Mouse (Mus musculus) myocyte (in vitro differentiated cells): ENCODE measurements around the gene Mamstr. TPM values are rescaled to one million over a fixed set of nuclear protein-coding genes. Genes with fewer than 3 reads are reported as not detected.

Experiments used
- H3K27me3 ChIP-seq: one replicate; pipeline ENCODE4 v1.6.1; 2011; ENCODE audit not compliant: control insufficient read depth, insufficient read depth, insufficient read length
- H3K36me3 ChIP-seq: one replicate; pipeline ENCODE4 v1.6.1; 2011; ENCODE audit not compliant: control insufficient read depth, insufficient read depth
- H3K4me2 ChIP-seq: one replicate; pipeline ENCODE4 v1.6.1; 2011; ENCODE audit warnings: low read depth, control low read depth
- H3K4me3 ChIP-seq: one replicate; pipeline ENCODE4 v1.5.1; 2011; ENCODE audit warnings: mild to moderate bottlenecking, control low read depth, moderate library complexity
- H3K79me2 ChIP-seq: one replicate; pipeline ENCODE4 v1.6.1; 2011; ENCODE audit not compliant: control insufficient read depth, insufficient read depth
- H3ac ChIP-seq: one replicate; pipeline ENCODE4 v1.6.1; 2011; ENCODE audit not compliant: control insufficient read depth, insufficient read length
- CEBPB ChIP-seq: IDR thresholded peaks from 2 replicates; pipeline ENCODE4 v1.6.1; 2011; ENCODE audit warnings: mild to moderate bottlenecking, moderate library complexity; ENCODE audit not compliant: poor library complexity, insufficient read depth, severe bottlenecking
- E2F4 ChIP-seq: IDR thresholded peaks from one replicate; pipeline ENCODE4 v1.6.1; 2011; ENCODE audit warnings: mild to moderate bottlenecking, control low read depth, moderate library complexity; ENCODE audit not compliant: insufficient read depth
- MAX ChIP-seq: IDR thresholded peaks from one replicate; pipeline ENCODE4 v1.6.1; 2011; ENCODE audit warnings: low read depth, mild to moderate bottlenecking, control low read depth
- MYOD1 ChIP-seq, 3 experiments: IDR thresholded peaks; one replicate each; pipeline ENCODE4 v1.6.1; 2011; ENCODE audit warnings: control low read depth in 2 of 3, low read depth in 2 of 3, mild to moderate bottlenecking in 2 of 3, moderate library complexity in 1 of 3; ENCODE audit not compliant: insufficient read length in 2 of 3, control insufficient read depth in 1 of 3
- MYOG ChIP-seq, 3 experiments: IDR thresholded peaks; one replicate each; pipeline ENCODE4 v1.6.1; 2011; ENCODE audit warnings: control low read depth in 2 of 3, low read depth in 2 of 3, mild to moderate bottlenecking in 2 of 3; ENCODE audit not compliant: insufficient read length in 2 of 3, control insufficient read depth in 1 of 3, insufficient read depth in 1 of 3
- POLR2A ChIP-seq: IDR thresholded peaks from one replicate; pipeline ENCODE4 v1.6.1; 2011; ENCODE audit warnings: low read depth, mild to moderate bottlenecking, control low read depth, moderate library complexity; ENCODE audit not compliant: insufficient read length
- POLR2AphosphoS2 ChIP-seq: IDR thresholded peaks from one replicate; pipeline ENCODE4 v1.6.1; 2011; ENCODE audit warnings: low read depth, control low read depth; ENCODE audit not compliant: insufficient read length
- REST ChIP-seq: IDR thresholded peaks from one replicate; pipeline ENCODE4 v1.6.1; 2011; ENCODE audit warnings: mild to moderate bottlenecking, control low read depth, moderate library complexity; ENCODE audit not compliant: insufficient read depth, insufficient read length
- SRF ChIP-seq: IDR thresholded peaks from one replicate; pipeline ENCODE4 v1.6.1; 2011; ENCODE audit warnings: low read depth; ENCODE audit not compliant: control insufficient read depth, insufficient read length
- TCF12 ChIP-seq: IDR thresholded peaks from one replicate; pipeline ENCODE4 v1.6.1; 2011; ENCODE audit warnings: mild to moderate bottlenecking, control low read depth; ENCODE audit not compliant: poor library complexity, insufficient read depth, severe bottlenecking
- TCF3 ChIP-seq: IDR thresholded peaks from one replicate; pipeline ENCODE4 v1.6.1; 2011; ENCODE audit warnings: low read depth, control low read depth; ENCODE audit not compliant: insufficient read length
- USF1 ChIP-seq: IDR thresholded peaks from one replicate; pipeline ENCODE4 v1.6.1; 2011; ENCODE audit warnings: low read depth, mild to moderate bottlenecking, control low read depth, moderate library complexity
- polyA plus RNA-seq: library from polyadenylated mRNA; unstranded; fragments of >200 nt; fragmentation: generic; extraction: Trizol; gene quantifications from one replicate; pipeline ENCODE4 v1.2.1, GENCODE M21; 2012; ENCODE audit warnings: missing spikeins

The Mamstr gene
- 12.5 TPM for polyA plus RNA-seq

GRCm38 (mm10) chr7:45639561-45640027 lies at the start of gene Mamstr:
Gene Mamstr (plus strand): TSS chr7:45639977.
- H3K27me3 ChIP-seq: no peaks in the 10 kb centered on the region
- H3K4me3 ChIP-seq: peak within 1 kb of the TSS; percentile 16
- H3K79me2 ChIP-seq: no peaks in the 10 kb centered on the region
- TF ChIP-seq POLR2A (peak; percentile 17), TCF3 (peak; percentile 98), SRF (no peak), E2F4 (no peak), CEBPB (no peak), TCF12 (peak; percentile 98), POLR2AphosphoS2 (no peak), REST (no peak), MAX (no peak), USF1 (no peak), MYOG (IDR thresholded peaks at IDR 0.05; ENCODE audit: control insufficient read depth in 1 of 3, insufficient read depth in 1 of 3, insufficient read length in 2 of 3, low read depth in 2 of 3) (peak; percentile 54 to 98 (median 88)), MYOD1 (IDR thresholded peaks at IDR 0.05; ENCODE audit: control insufficient read depth in 1 of 3, insufficient read length in 2 of 3, low read depth in 2 of 3) (peak; percentile 92 to 100 (median 100))
- H3K36me3 ChIP-seq: no peaks in the 10 kb centered on the region
- peak within 1 kb of the TSS; percentile 64 for H3K4me2 ChIP-seq
- H3ac ChIP-seq: no peak within 1 kb of the TSS

GRCm38 (mm10) chr7:45590874-45591273 lies 48.9 kb upstream of the Mamstr start:
- Histone ChIP-seq H3ac (no peak overlapping the region), H3K36me3 (no peaks in the 10 kb centered on the region)
- no peak for TF ChIP-seq MAX
- TF ChIP-seq SRF: no peak
- TF ChIP-seq POLR2AphosphoS2: no peak
- TF ChIP-seq TCF12: no peak
- no peak for TF ChIP-seq MYOD1 (IDR thresholded peaks at IDR 0.05; ENCODE audit: control insufficient read depth in 1 of 3, insufficient read length in 2 of 3, low read depth in 2 of 3)
- no peak for TF ChIP-seq E2F4
- no peak for TF ChIP-seq USF1
- TF ChIP-seq POLR2A: no peak
- no peak for TF ChIP-seq REST
- TF ChIP-seq MYOG (IDR thresholded peaks at IDR 0.05; ENCODE audit: control insufficient read depth in 1 of 3, insufficient read depth in 1 of 3, insufficient read length in 2 of 3, low read depth in 2 of 3): no peak
- no peak for TF ChIP-seq TCF3
- no peak for TF ChIP-seq CEBPB

GRCm38 (mm10) chr7:45591880-45592279 lies 47.9 kb upstream of the Mamstr start:
- H3K27me3 ChIP-seq: no peaks in the 10 kb centered on the region
- H3ac ChIP-seq: no peak overlapping the region
- no peak overlapping the region for H3K4me3 ChIP-seq
- H3K79me2 ChIP-seq: no peaks in the 10 kb centered on the region
- no peaks in the 10 kb centered on the region for H3K36me3 ChIP-seq
- H3K4me2 ChIP-seq: no peak overlapping the region
- peak; percentile 9 for TF ChIP-seq TCF12
- no peak for TF ChIP-seq USF1
- no peak for TF ChIP-seq MAX
- peak in 2 of 3 experiments; percentile 19 to 54 for TF ChIP-seq MYOD1 (IDR thresholded peaks at IDR 0.05; ENCODE audit: control insufficient read depth in 1 of 3, insufficient read length in 2 of 3, low read depth in 2 of 3)
- TF ChIP-seq MYOG (IDR thresholded peaks at IDR 0.05; ENCODE audit: control insufficient read depth in 1 of 3, insufficient read depth in 1 of 3, insufficient read length in 2 of 3, low read depth in 2 of 3): peak in 1 of 3 experiments; percentile 47

More at GRCm38 (mm10) chr7:45590874-45591273, 48.9 kb upstream of the Mamstr start:
- Histone ChIP-seq H3K4me3 (no peak overlapping the region), H3K27me3 (no peaks in the 10 kb centered on the region), H3K79me2 (no peaks in the 10 kb centered on the region), H3K4me2 (no peak overlapping the region)

- TF ChIP-seq MYOG (IDR thresholded peaks at IDR 0.05; ENCODE audit: control insufficient read depth in 1 of 3, insufficient read depth in 1 of 3, insufficient read length in 2 of 3, low read depth in 2 of 3) (no peak), TCF12 (no peak), E2F4 (no peak), MAX (no peak), POLR2A (no peak), TCF3 (no peak), USF1 (no peak), REST (no peak), CEBPB (no peak), SRF (no peak), POLR2AphosphoS2 (no peak), MYOD1 (IDR thresholded peaks at IDR 0.05; ENCODE audit: control insufficient read depth in 1 of 3, insufficient read length in 2 of 3, low read depth in 2 of 3) (no peak)
- H3K36me3 ChIP-seq: no peaks in the 10 kb centered on the region
- no peak overlapping the region for H3ac ChIP-seq
- no peak overlapping the region for H3K4me3 ChIP-seq
- no peak overlapping the region for H3K4me2 ChIP-seq
- H3K27me3 ChIP-seq: no peaks in the 10 kb centered on the region
- no peaks in the 10 kb centered on the region for H3K79me2 ChIP-seq
Measured at GRCm38 (mm10) chr7:45593118-45593815, 46.5 kb upstream of the Mamstr start.
